Mouse (Mus musculus) mouse trophoblast stem cell (cell line): ENCODE measurements around the gene Gm20388.

Experiments
- in situ Hi-C, 2 experiments: fragments of 300-500 bp; cut with MseI, MboI; formaldehyde crosslinking; loops; 2 replicates in 1 of 2; 3 replicates in 1 of 2; pipeline ENCODE4 v1.15.1; 2025

Gm20388 gene

GRCm38 (mm10) chr8:122871663-122872062, 2961.0 kb downstream of the Gm20388 start:
- in situ Hi-C loops, result no loop called here

GRCm38 (mm10) chr8:122873171-122873570, 2962.5 kb downstream of the Gm20388 start:
- in situ Hi-C loops, result no loop called here

- in situ Hi-C loops, result no loop called here
Observed at GRCm38 (mm10) chr8:122875186-122875585, 2964.5 kb downstream of the Gm20388 start.

GRCm38 (mm10) chr8:122878231-122878630, 2967.6 kb downstream of the Gm20388 start:
- in situ Hi-C loops, result no loop called here

- in situ Hi-C loops, result no loop called here
Observed at GRCm38 (mm10) chr8:122880302-122880701, 2969.7 kb downstream of the Gm20388 start.

- in situ Hi-C loops, result no loop called here
Observed at GRCm38 (mm10) chr8:122883671-122884070, 2973.0 kb downstream of the Gm20388 start.

GRCm38 (mm10) chr8:122891440-122891839, 2980.8 kb downstream of the Gm20388 start:
- in situ Hi-C loops, result no loop called here

GRCm38 (mm10) chr8:122893451-122893850, 2982.8 kb downstream of the Gm20388 start:
- in situ Hi-C loops, result no loop called here

- in situ Hi-C loops, result no loop called here
Observed at GRCm38 (mm10) chr8:122896317-122896716, 2985.7 kb downstream of the Gm20388 start.

- in situ Hi-C loops, result no loop called here
Observed at GRCm38 (mm10) chr8:122897200-122897599, 2986.6 kb downstream of the Gm20388 start.

GRCm38 (mm10) chr8:122898018-122898417, 2987.4 kb downstream of the Gm20388 start:
- in situ Hi-C loops, result no loop called here

GRCm38 (mm10) chr8:122898473-122898872, 2987.8 kb downstream of the Gm20388 start:
- in situ Hi-C loops, result no loop called here

GRCm38 (mm10) chr8:122899085-122899484, 2988.4 kb downstream of the Gm20388 start:
- in situ Hi-C loops, result no loop called here

GRCm38 (mm10) chr8:122901476-122901875, 2990.8 kb downstream of the Gm20388 start:
- in situ Hi-C loops, result no loop called here

- in situ Hi-C loops, result no loop called here
Observed at GRCm38 (mm10) chr8:122901892-122902515, 2991.4 kb downstream of the Gm20388 start.

- in situ Hi-C loops, result no loop called here
Observed at GRCm38 (mm10) chr8:122902581-122902980, 2991.9 kb downstream of the Gm20388 start.

GRCm38 (mm10) chr8:122903002-122903401, 2992.4 kb downstream of the Gm20388 start:
- in situ Hi-C loops, result no loop called here

- in situ Hi-C loops, result no loop called here
Observed at GRCm38 (mm10) chr8:122904496-122904895, 2993.9 kb downstream of the Gm20388 start.

GRCm38 (mm10) chr8:122905346-122905745, 2994.7 kb downstream of the Gm20388 start:
- in situ Hi-C loops, result no loop called here

- in situ Hi-C loops, result no loop called here
Observed at GRCm38 (mm10) chr8:122906463-122907021, 2995.9 kb downstream of the Gm20388 start.

GRCm38 (mm10) chr8:122912150-122912549, 3001.5 kb downstream of the Gm20388 start:
- in situ Hi-C loops, result no loop called here

- in situ Hi-C loops, result no loop called here
Observed at GRCm38 (mm10) chr8:122912871-122913270, 3002.2 kb downstream of the Gm20388 start.

- in situ Hi-C loops, result no loop called here
Observed at GRCm38 (mm10) chr8:122916766-122917165, 3006.1 kb downstream of the Gm20388 start.
